Mouse (Mus musculus) granulocyte monocyte progenitor cell, adult 5-6 weeks (primary cell): ENCODE measurements at regions not wholly inside any gene's neighbourhood (a gene's known extent, or its start where the extent isn't known, plus 50 kb on each side); places are given as distances from the start of the nearest gene placed in this dataset.
A peak's percentile ranks its signal among the peaks of the same experiment; 100 is the strongest.

Experiments
- ATAC-seq: replicated peaks from 2 replicates; pipeline ENCODE4 v1.8.0; 2016; ENCODE audit warnings: mild to moderate bottlenecking, moderate TSS enrichment, inconsistent platforms; ENCODE audit not compliant: poor library complexity, severe bottlenecking

DNA sequence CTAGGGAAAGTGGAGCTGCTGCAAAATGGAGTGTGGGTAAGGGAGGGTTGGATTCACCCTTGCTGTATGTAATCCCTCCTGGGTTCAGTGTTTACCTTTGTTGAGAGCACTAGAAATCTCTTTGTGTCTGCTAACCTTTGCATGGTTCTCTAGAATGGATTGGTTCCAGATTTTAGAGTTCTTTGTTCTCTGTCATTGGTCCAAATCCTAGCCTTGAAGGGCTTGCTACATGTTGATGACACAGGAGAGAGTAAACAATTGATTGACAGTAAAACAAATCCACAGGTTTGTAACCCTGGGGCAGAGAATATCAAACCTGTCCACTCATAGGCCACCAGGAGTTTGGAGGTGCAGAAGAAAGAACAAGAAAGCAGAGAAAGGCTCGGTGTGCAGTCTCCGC lies 156.6 kb upstream of the Pik3r1 start:
- no peak for ATAC-seq

- ATAC-seq = no peak
These were observed 163.2 kb upstream of the Pik3r1 start for GRCm38 (mm10) chr13:101931264-101931663.

- ATAC-seq = peak; percentile 96
These were observed 163.9 kb upstream of the Pik3r1 start for GRCm38 (mm10) chr13:101931882-101932281.

- ATAC-seq = peak; percentile 47; the same call in 1 of the 2 replicates
These were observed 167.8 kb upstream of the Pik3r1 start for GRCm38 (mm10) chr13:101935843-101936242.

DNA sequence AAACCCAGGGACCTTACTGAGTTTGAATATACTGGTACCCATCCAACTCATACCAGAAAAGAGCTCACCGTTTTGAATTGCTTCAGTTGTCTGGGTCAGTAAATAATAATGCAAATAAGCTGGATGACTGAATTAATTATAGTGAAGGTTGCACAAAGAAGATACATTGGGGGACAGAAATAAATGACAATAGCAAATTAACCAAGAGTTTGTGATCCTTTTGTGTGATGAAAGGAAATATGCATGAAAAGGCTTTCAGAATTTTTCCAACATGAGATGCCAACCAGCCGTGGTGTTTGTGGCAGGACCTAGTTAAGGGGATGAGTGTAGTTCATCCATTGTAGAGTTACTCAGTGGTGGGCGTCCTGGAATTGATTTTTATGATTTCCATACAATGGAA lies 186.5 kb upstream of the Pik3r1 start:
- ATAC-seq = no peak

GRCm38 (mm10) chr13:101955806-101956418 lies 187.9 kb upstream of the Pik3r1 start:
- ATAC-seq = no peak

DNA sequence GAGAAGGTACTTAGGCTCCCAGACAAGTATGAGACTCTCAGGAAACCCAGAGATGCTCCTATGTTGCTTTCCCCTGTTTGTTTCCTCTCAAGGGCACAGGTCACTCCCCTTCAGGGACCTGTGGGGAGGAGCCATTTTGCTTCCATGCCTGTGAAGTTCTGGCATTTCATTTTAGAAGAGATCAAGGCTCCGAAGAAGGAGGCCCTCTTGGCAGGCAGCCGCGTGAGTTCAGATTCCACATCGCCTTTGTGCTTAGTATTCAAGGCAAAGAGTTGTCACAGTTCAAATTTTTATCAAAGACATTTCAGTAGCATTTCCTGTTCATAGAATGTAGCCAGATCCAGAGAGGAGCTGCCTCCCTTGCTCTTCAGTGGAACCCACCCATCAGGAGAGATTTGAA lies 189.8 kb upstream of the Pik3r1 start:
- no peak for ATAC-seq

GRCm38 (mm10) chr13:101965537-101965936 lies 197.5 kb upstream of the Pik3r1 start:
- no peak for ATAC-seq

DNA sequence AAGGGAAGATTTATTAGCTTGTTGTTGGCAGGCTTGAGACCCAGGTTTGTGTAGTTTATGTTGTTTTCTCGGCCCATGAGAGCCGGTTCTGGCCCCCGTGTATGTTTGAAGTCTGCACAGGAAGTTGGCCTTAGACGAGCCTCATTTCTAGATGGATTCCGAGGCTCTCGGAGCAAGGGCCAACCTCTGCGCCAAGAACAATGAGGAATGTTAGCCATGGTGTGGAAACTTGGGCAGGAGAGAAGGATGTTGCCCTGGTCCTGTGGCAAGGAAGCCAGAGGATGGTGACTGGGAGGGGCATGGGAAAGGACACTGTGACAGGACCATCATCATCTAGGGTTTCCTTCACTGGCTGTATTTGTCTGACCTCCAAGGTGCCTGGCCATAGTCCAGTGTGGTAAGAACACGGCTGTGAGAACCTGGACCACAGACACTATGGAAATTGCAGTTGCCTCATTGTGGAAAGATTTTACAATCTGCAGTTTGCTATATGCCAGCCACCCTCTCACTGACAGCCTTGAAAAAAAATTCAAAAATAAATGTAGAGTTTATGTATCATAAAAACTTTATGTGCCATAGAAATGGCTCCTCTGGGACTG lies 198.9 kb upstream of the Pik3r1 start:
- ATAC-seq = no peak

DNA sequence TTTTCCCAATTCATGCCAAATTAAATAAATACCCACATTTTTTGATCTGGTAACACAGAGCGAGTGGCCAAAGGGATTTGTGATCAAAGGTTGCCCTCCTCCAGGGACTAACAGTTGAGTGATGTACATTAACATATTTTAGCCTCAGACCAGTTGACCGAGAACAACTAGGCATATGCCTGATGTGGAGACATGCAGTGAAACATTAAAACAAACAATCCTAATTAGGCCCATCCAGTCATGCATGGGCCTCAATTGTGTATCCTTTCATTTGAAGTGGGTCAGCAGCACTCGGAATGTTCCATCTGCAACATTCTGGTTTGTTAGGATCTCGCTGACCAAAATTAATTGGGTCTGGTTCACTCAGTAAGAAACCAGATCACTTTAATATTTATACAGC lies 199.4 kb upstream of the Pik3r1 start:
- no peak for ATAC-seq

GRCm38 (mm10) chr13:101976766-101977165 lies 208.7 kb upstream of the Pik3r1 start:
- ATAC-seq = no peak

- peak; percentile 88 for ATAC-seq
These were observed 212.3 kb upstream of the Pik3r1 start for GRCm38 (mm10) chr13:101980171-101980835.

- ATAC-seq = no peak
These were observed 220.8 kb upstream of the Pik3r1 start for GRCm38 (mm10) chr13:101988637-101989413.

GRCm38 (mm10) chr13:101991729-101992128 lies 223.7 kb upstream of the Pik3r1 start:
- no peak for ATAC-seq

DNA sequence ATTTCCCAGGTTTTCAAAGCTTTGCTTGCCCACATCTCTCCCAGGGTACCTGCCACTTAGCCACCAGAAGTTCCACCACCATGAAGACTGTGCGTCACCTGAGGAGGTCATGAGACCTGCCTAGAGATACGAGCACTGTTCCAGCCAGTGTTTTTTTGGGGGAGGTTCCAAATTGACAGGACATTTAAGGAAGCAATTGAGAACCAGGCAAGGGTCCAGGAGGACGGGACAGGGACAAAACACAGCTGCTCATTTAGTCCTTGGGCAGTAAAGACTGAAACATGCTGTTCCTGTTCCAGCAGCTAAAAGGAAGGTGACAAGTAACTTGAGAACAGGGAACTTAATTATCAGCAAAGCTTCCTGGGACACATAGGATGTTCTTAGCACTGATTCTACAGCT lies 226.8 kb upstream of the Pik3r1 start:
- ATAC-seq = no peak

DNA sequence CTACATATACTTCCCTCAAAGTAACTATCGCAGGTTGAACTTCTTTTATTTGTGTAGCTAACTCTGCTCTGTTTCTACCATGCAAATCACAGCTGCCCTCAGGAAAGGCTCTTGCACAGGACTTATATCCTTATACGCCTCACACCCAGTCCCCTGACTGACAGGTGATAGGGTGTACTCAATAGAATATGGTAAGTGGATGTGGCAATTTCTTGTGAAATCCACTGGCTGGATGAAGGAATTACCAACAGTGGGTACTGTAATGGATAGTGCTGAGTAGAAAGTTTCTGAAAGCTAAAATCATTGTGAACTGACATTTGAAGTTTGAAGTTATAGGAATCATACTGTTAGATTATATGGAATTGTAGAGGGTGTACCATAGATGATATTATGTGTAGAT lies 227.5 kb upstream of the Pik3r1 start:
- ATAC-seq = peak; percentile 71

GRCm38 (mm10) chr13:101996144-101996543 lies 228.1 kb upstream of the Pik3r1 start:
- no peak for ATAC-seq

- ATAC-seq = no peak
These were observed 229.4 kb upstream of the Pik3r1 start for GRCm38 (mm10) chr13:101997415-101997814.

GRCm38 (mm10) chr13:102006565-102006964 lies 238.5 kb upstream of the Pik3r1 start:
- ATAC-seq = no peak

- no peak for ATAC-seq
These were observed 243.9 kb upstream of the Pik3r1 start for GRCm38 (mm10) chr13:102011965-102012364.

DNA sequence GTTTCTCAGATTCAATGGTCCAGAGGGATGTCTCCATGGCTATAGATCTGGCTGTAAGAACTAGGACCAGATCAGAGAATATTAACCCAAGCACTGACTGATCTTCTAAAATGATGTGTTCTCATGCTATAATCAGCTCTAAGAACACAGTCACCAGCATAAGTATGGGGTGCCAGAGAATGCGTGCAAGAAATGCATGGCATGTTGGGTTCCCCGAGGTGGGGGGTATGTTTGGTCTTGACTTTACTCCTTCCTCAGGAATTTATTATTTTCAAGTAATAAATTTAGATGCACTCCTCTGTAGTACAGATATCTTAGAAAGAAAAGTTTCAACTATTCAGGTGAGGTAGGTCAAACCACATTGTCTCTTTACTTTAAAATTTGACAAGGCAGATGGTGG lies 246.5 kb upstream of the Pik3r1 start:
- no peak for ATAC-seq
